Mouse (Mus musculus): ENCODE data around the gene Mgat5. TPM values are rescaled to one million over a fixed set of nuclear protein-coding genes. Genes with fewer than 3 reads are reported as not detected.
A peak's percentile ranks its signal among the peaks of the same experiment; 100 is the strongest.

Gene Mgat5
- polyA plus RNA-seq, 1 experiment from 2014 or later, result 4.6 TPM

- Histone ChIP-seq H3K27ac (no peak overlapping the region), H3K4me1 (replicated peaks; ENCODE audit: insufficient read depth, low read length) (no peaks in the 10 kb centered on the region), H3K4me2 (ENCODE audit: low read length) (peak overlapping the region; percentile 13; the same call in 1 of the 2 replicates), H3K27me3 (ENCODE audit: insufficient read depth, low read length) (no peaks in the 10 kb centered on the region), H3K4me3 (replicated peaks; ENCODE audit: low read depth, low read length) (no peak overlapping the region), H3K36me3 (ENCODE audit: insufficient read depth, low read length) (peaks cover 12% of the 10 kb centered on the region; the same call in 1 of the 2 replicates), H3K9me3 (replicated peaks; ENCODE audit: low read length) (no peaks in the 10 kb centered on the region), H3K9ac (ENCODE audit: low read depth, low read length) (no peak overlapping the region)
- no peak for TF ChIP-seq CTCF (IDR thresholded peaks at IDR 0.05; ENCODE audit: low read depth)
- ATAC-seq (replicated peaks; ENCODE audit: low FRiP score, low read depth), result no peak
- WGBS, result 61% methylated on average over 10 of the region's 10 CpGs
- DNase-seq (ENCODE audit: low spot score), result peak; percentile 55
Observed at GRCm38 (mm10) chr1:127482911-127483310, 278.1 kb downstream of the Mgat5 start.

DNA sequence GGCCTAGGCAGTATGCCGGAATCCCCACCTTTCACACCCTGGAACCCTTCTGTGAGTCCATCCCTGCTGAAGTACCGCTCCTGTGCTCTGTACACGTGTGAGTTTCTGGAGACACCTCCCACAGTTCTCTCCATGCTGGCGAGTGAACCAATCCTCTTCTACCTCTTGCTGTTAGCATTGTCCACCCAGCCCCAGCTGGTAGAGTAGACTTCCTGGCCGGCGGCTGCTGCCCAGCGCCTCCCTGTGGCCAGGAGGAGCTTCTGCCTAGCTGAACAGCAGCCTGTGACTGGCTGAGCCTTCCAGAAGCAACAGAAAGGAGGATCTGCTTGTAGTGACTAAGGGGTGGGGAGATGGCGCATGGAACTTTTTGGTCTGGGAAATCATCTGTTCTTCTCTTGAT is 279.4 kb downstream of the Mgat5 start:
- Histone ChIP-seq H3K4me1 (replicated peaks; ENCODE audit: insufficient read depth, low read length) (no peaks in the 10 kb centered on the region), H3K9me3 (replicated peaks; ENCODE audit: low read length) (no peaks in the 10 kb centered on the region), H3K27ac (no peak overlapping the region), H3K27me3 (ENCODE audit: insufficient read depth, low read length) (no peaks in the 10 kb centered on the region), H3K9ac (ENCODE audit: low read depth, low read length) (no peak overlapping the region), H3K4me3 (replicated peaks; ENCODE audit: low read depth, low read length) (no peak overlapping the region), H3K4me2 (ENCODE audit: low read length) (no peak overlapping the region), H3K36me3 (ENCODE audit: insufficient read depth, low read length) (peaks cover 12% of the 10 kb centered on the region; the same call in 1 of the 2 replicates)
- peak; percentile 17; the same call in 1 of the 2 replicates for TF ChIP-seq CTCF (IDR thresholded peaks at IDR 0.05; ENCODE audit: low read depth)
- DNase-seq (ENCODE audit: low spot score), result no peak
- ATAC-seq (replicated peaks; ENCODE audit: low FRiP score, low read depth), result no peak
- 95% methylated on average over 8 of the region's 8 CpGs for WGBS

- no peak for ATAC-seq (replicated peaks; ENCODE audit: low FRiP score, low read depth)
- WGBS, result 44% methylated on average over 7 of the region's 7 CpGs
Observed at GRCm38 (mm10) chr1:127484826-127485225, 280.0 kb downstream of the Mgat5 start.

DNA sequence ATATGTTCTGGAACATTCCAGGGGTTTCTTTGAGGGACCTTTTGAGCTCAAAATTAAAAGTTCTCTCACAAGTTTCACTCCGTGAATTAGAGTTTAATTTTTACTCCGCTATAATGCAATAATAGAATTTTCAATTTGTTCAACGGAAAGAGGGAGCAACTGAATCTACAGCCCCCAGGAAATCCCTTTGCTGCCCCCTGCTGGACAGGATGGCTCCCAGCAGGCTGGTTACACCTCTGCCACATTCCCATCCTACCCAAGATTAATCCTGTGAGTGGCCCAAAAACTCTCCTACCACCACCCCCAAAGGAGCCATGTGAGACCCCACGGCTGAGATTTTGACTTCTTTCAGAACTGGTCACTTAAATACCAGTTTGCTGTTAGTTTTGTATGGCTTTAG is 282.3 kb downstream of the Mgat5 start:
- peak; percentile 60 for TF ChIP-seq CTCF (IDR thresholded peaks at IDR 0.05; ENCODE audit: low read depth)
- Histone ChIP-seq H3K4me3 (replicated peaks; ENCODE audit: low read depth, low read length) (no peak overlapping the region), H3K4me1 (replicated peaks; ENCODE audit: insufficient read depth, low read length) (no peaks in the 10 kb centered on the region), H3K4me2 (ENCODE audit: low read length) (no peak overlapping the region), H3K27ac (no peak overlapping the region), H3K9me3 (replicated peaks; ENCODE audit: low read length) (no peaks in the 10 kb centered on the region), H3K9ac (ENCODE audit: low read depth, low read length) (no peak overlapping the region), H3K36me3 (ENCODE audit: insufficient read depth, low read length) (peaks cover 7% of the 10 kb centered on the region; the same call in 1 of the 2 replicates), H3K27me3 (ENCODE audit: insufficient read depth, low read length) (no peaks in the 10 kb centered on the region)
- ATAC-seq (replicated peaks; ENCODE audit: low FRiP score, low read depth), result no peak
- WGBS, result 79% methylated on average over 4 of the region's 4 CpGs
- no peak for DNase-seq (ENCODE audit: low spot score)

More at GRCm38 (mm10) chr1:127484826-127485225, 280.0 kb downstream of the Mgat5 start:
- peak; percentile 46 for DNase-seq (ENCODE audit: low spot score)
- Histone ChIP-seq H3K27ac (no peak overlapping the region), H3K36me3 (ENCODE audit: insufficient read depth, low read length) (peaks cover 11% of the 10 kb centered on the region; the same call in 1 of the 2 replicates), H3K4me2 (ENCODE audit: low read length) (no peak overlapping the region), H3K27me3 (ENCODE audit: insufficient read depth, low read length) (no peaks in the 10 kb centered on the region), H3K9ac (ENCODE audit: low read depth, low read length) (no peak overlapping the region), H3K4me1 (replicated peaks; ENCODE audit: insufficient read depth, low read length) (no peaks in the 10 kb centered on the region), H3K4me3 (replicated peaks; ENCODE audit: low read depth, low read length) (no peak overlapping the region), H3K9me3 (replicated peaks; ENCODE audit: low read length) (no peaks in the 10 kb centered on the region)
- TF ChIP-seq CTCF (IDR thresholded peaks at IDR 0.05; ENCODE audit: low read depth), result peak; percentile 73

DNA sequence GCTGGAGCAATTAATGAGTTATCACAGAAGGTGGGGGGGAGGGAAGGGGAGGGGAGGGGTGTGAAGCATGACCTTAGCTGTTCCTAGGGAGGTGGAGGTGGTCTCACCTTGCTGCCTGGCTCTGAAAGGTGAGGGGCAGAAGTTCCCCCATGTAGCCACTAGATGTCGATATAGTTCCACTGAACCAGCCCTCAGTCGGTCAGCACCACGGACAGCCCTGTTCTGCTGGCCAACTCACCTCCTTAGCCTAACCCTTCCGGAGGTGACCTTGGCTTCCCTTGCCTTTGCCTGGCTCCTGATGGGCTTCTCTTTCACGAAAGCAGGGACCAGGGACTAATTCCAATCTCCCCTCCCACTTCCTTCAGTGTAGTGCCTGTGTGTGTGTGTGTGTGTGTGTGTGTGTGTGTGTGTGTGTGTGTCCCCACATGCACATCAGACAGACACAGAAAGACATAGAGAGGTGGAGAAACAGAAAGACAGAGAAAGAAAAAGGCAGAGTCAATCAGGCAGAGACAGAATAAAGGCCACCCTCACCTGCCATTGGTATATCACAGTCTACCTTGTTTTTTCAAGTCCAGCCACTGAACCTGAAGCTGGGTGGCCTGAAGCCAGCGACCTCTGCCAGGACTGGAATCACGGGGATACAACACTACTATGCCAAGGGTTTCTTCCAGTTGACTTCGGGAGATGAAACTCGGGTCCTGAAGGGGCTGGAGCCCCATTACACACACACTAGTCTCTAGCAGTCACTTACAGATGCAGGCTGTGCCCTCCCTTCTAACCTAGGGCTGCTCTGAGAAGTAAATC is 292.1 kb downstream of the Mgat5 start:
- ATAC-seq (replicated peaks; ENCODE audit: low FRiP score, low read depth), result peak; percentile 59; the same call in 1 of the 2 replicates

GRCm38 (mm10) chr1:127498746-127499145 is 293.9 kb downstream of the Mgat5 start:
- Histone ChIP-seq H3K4me3 (replicated peaks; ENCODE audit: low read depth, low read length) (no peak overlapping the region), H3K4me1 (replicated peaks; ENCODE audit: insufficient read depth, low read length) (no peaks in the 10 kb centered on the region), H3K27me3 (ENCODE audit: insufficient read depth, low read length) (no peaks in the 10 kb centered on the region; the same call in 1 of the 2 replicates), H3K9me3 (replicated peaks; ENCODE audit: low read length) (no peaks in the 10 kb centered on the region), H3K27ac (no peak overlapping the region), H3K4me2 (ENCODE audit: low read length) (no peak overlapping the region), H3K9ac (ENCODE audit: low read depth, low read length) (no peak overlapping the region), H3K36me3 (ENCODE audit: insufficient read depth, low read length) (no peaks in the 10 kb centered on the region)
- 30% methylated on average over 9 of the region's 9 CpGs for WGBS
- peak; percentile 60; the same call in 1 of the 2 replicates for ATAC-seq (replicated peaks; ENCODE audit: low FRiP score, low read depth)
- no peak for TF ChIP-seq CTCF (IDR thresholded peaks at IDR 0.05; ENCODE audit: low read depth)
- no peak for DNase-seq (ENCODE audit: low spot score)

More for the DNA sequence above, 292.1 kb downstream of the Mgat5 start:
- Histone ChIP-seq H3K9me3 (replicated peaks; ENCODE audit: low read length) (no peaks in the 10 kb centered on the region), H3K36me3 (ENCODE audit: insufficient read depth, low read length) (no peaks in the 10 kb centered on the region), H3K27me3 (ENCODE audit: insufficient read depth, low read length) (no peaks in the 10 kb centered on the region; the same call in 1 of the 2 replicates), H3K4me3 (replicated peaks; ENCODE audit: low read depth, low read length) (no peak overlapping the region), H3K9ac (ENCODE audit: low read depth, low read length) (no peak overlapping the region), H3K27ac (no peak overlapping the region), H3K4me2 (ENCODE audit: low read length) (no peak overlapping the region), H3K4me1 (replicated peaks; ENCODE audit: insufficient read depth, low read length) (no peaks in the 10 kb centered on the region)
- DNase-seq (ENCODE audit: low spot score), result peak; percentile 78
- peak; percentile 97 for TF ChIP-seq CTCF (IDR thresholded peaks at IDR 0.05; ENCODE audit: low read depth)
- WGBS, result 31% methylated on average over 9 of the region's 9 CpGs
